ENCODE assay signal across 8 mouse cellular contexts in genomic region chr7:16404315-16405072, GRCm38 (mm10). TPM values are rescaled to one million over a fixed set of nuclear protein-coding genes. Genes with fewer than 3 reads are reported as not detected.
DNase-seq lines count a peak whose midpoint lies in the region; ATAC-seq and TF ChIP-seq lines count a peak whose summit lies in the region.

No protein-coding gene starts in this region.

- H3K4me2 ChIP-seq in forebrain, embryonic 12.5 days, result peak overlapping the region; percentile 24
- peak overlapping the region; percentile 31 for H3K4me2 ChIP-seq in limb, embryonic 14.5 days (replicated peaks; ENCODE audit: low read depth, low read length, severe bottlenecking)

- peak overlapping the region; percentile 57 for H3ac ChIP-seq in C2C12 (ENCODE audit: control insufficient read depth, insufficient read length, low read depth)

- no peaks in the 10 kb centered on the region for H3K27me3 ChIP-seq in C2C12 (ENCODE audit: control insufficient read depth, insufficient read depth, insufficient read length)
- no peaks in the 10 kb centered on the region for H3K27me3 ChIP-seq in forebrain, embryonic 12.5 days
- no peaks in the 10 kb centered on the region for H3K27me3 ChIP-seq in limb, embryonic 14.5 days (ENCODE audit: control insufficient read depth, insufficient read depth, low read length)

- 85% methylated on average over 3 of the region's 3 CpGs for WGBS in forebrain, embryonic 12.5 days
- WGBS in limb, embryonic 14.5 days, result 87% methylated on average over 3 of the region's 3 CpGs
- 59% methylated on average over 3 of the region's 3 CpGs for WGBS in olfactory bulb, adult 2 months

- peaks cover 17% of the 10 kb centered on the region for H3K36me3 ChIP-seq in C2C12 (ENCODE audit: control insufficient read depth, insufficient read depth)
- H3K36me3 ChIP-seq in forebrain, embryonic 12.5 days (replicated peaks), result peaks cover 10% of the 10 kb centered on the region
- no peaks in the 10 kb centered on the region for H3K36me3 ChIP-seq in limb, embryonic 14.5 days (ENCODE audit: control insufficient read depth, insufficient read depth, low read length)

- peaks cover 60% of the 10 kb centered on the region for H3K79me3 ChIP-seq in C2C12 (ENCODE audit: low read depth)

- H3K9me3 ChIP-seq in forebrain, embryonic 12.5 days, result no peaks in the 10 kb centered on the region
- no peaks in the 10 kb centered on the region for H3K9me3 ChIP-seq in limb, embryonic 14.5 days (ENCODE audit: control insufficient read depth, low read length)

- H3K79me2 ChIP-seq in C2C12 (ENCODE audit: control insufficient read depth, insufficient read depth), result peaks cover 82% of the 10 kb centered on the region

- no peak for DNase-seq in gastrocnemius, adult 2 months
- DNase-seq in gastrocnemius, adult 18-20 months (ENCODE audit: low spot score), result no peak
- no peak for DNase-seq in limb, embryonic 14.5 days (ENCODE audit: low spot score)
- no peak for DNase-seq in urinary bladder, postnatal 25 days (ENCODE audit: low spot score)
- no peak for DNase-seq in testis, postnatal 10 days (ENCODE audit: low spot score)

- TF ChIP-seq POLR2A in limb, embryonic 14.5 days (IDR thresholded peaks at IDR 0.05; ENCODE audit: borderline replicate concordance, extremely low read depth, insufficient read depth, insufficient read length), result no peak
- no peak for TF ChIP-seq POLR2A in olfactory bulb, adult 2 months (IDR thresholded peaks at IDR 0.05; ENCODE audit: insufficient read depth, low read depth, low read length)

- H3K4me3 ChIP-seq in gastrocnemius, adult 2 months, result peak overlapping the region; percentile 63
- H3K4me3 ChIP-seq in C2C12 (ENCODE audit: insufficient read depth, poor library complexity, severe bottlenecking), result no peak overlapping the region
- no peak overlapping the region for H3K4me3 ChIP-seq in forebrain, embryonic 12.5 days (replicated peaks)
- no peak overlapping the region for H3K4me3 ChIP-seq in limb, embryonic 14.5 days (replicated peaks; ENCODE audit: low read length)
- no peak overlapping the region for H3K4me3 ChIP-seq in olfactory bulb, adult 2 months (ENCODE audit: insufficient read depth, low read depth, low read length)

- H3K4me1 ChIP-seq in forebrain, embryonic 12.5 days, result peaks cover 34% of the 10 kb centered on the region
- peaks cover 30% of the 10 kb centered on the region for H3K4me1 ChIP-seq in limb, embryonic 14.5 days (ENCODE audit: control insufficient read depth, insufficient read depth, low read length)
- H3K4me1 ChIP-seq in olfactory bulb, adult 2 months (ENCODE audit: control insufficient read depth, insufficient read depth, low read length), result peaks cover 20% of the 10 kb centered on the region

- intact Hi-C loops in gastrocnemius, adult 2 months (cut with DNase I), result no loop called here

- peak overlapping the region; percentile 25 for H3K9ac ChIP-seq in forebrain, embryonic 12.5 days
- 0 out of 2 replicates have a peak overlapping the region, but pooled peaks have one; percentile 29 for H3K9ac ChIP-seq in limb, embryonic 14.5 days (ENCODE audit: low read depth, low read length, severe bottlenecking)

- ATAC-seq in forebrain, embryonic 12.5 days (ENCODE audit: low FRiP score), result no peak
- ATAC-seq in limb, embryonic 14.5 days (ENCODE audit: low FRiP score, low read depth), result no peak

- peak overlapping the region; percentile 100 for H3K27ac ChIP-seq in gastrocnemius, adult 2 months
- peak overlapping the region; percentile 50 for H3K27ac ChIP-seq in forebrain, embryonic 12.5 days
- H3K27ac ChIP-seq in limb, embryonic 14.5 days (replicated peaks; ENCODE audit: low read depth, low read length), result peak overlapping the region; percentile 81
- peak overlapping the region; percentile 89 for H3K27ac ChIP-seq in olfactory bulb, adult 2 months (ENCODE audit: insufficient read depth, low read depth, low read length)

- no peak for TF ChIP-seq CTCF in gastrocnemius, adult 2 months (IDR thresholded peaks at IDR 0.05)
- no peak for TF ChIP-seq CTCF in C2C12 (IDR thresholded peaks at IDR 0.05; ENCODE audit: control insufficient read depth, insufficient read depth, insufficient read length)
- TF ChIP-seq CTCF in olfactory bulb, adult 2 months (IDR thresholded peaks at IDR 0.05; ENCODE audit: insufficient read depth, low read depth, low read length), result no peak

TF ChIP-seq in C2C12, 6 proteins besides CTCF, POLR2A, EP300 and RAD21:
- TF ChIP-seq CEBPB (IDR thresholded peaks at IDR 0.05; ENCODE audit: low read depth) (no peak), USF1 (IDR thresholded peaks at IDR 0.05; ENCODE audit: low read depth) (no peak), MYOD1 (IDR thresholded peaks at IDR 0.05; ENCODE audit: control insufficient read depth, insufficient read length, low read depth) (no peak), MYOG (IDR thresholded peaks at IDR 0.05; ENCODE audit: control insufficient read depth, extremely low read depth, insufficient read length) (no peak), MAX (IDR thresholded peaks at IDR 0.05) (no peak), FOSL1 (IDR thresholded peaks at IDR 0.05; ENCODE audit: insufficient read depth, low read length, poor library complexity, severe bottlenecking) (no peak)
TF ChIP-seq in C2C12: peak in this region for 0.

RNA-seq across cellular contexts. Expression of gene Zc3h4, which starts 3.8 kb away (rescaled TPM):
- total RNA-seq in gastrocnemius, adult 2 months (2021), result 10 to 100 TPM; 29.9 to 32.0 TPM
- total RNA-seq in gastrocnemius, adult 18-20 months (2021), result 10 to 100 TPM; 27.7 to 28.6 TPM
- 29.8 TPM for polyA plus RNA-seq in C2C12 (2012; fragmentation: generic; extraction: Trizol)
- polyA plus RNA-seq in forebrain, embryonic 12.5 days (2016; fragmentation: Nextera tagmentation; extraction: Ambion mirVana), result 25.5 and 27.0 TPM in 2 replicates
- polyA plus RNA-seq in limb, embryonic 14.5 days (2012; rRNA removed), result 49.1 and 57.6 TPM in 2 replicates
- polyA plus RNA-seq in limb, embryonic 14.5 days (2014; fragmentation: Nextera tagmentation; extraction: Ambion mirVana), result 15.7 and 18.9 TPM in 2 replicates
- 372 TPM in 1 of 2 replicates, not detected in the other for polyA plus RNA-seq in olfactory bulb, adult 2 months (2012; ENCODE audit: insufficient read depth, insufficient read length, low replicate concordance, missing spikeins)

RNA-seq across cellular contexts. Expression of gene Sae1, which starts 16.9 kb away (rescaled TPM):
- total RNA-seq in gastrocnemius, adult 2 months (2021), result 10 to 100 TPM; 21.6 to 34.8 TPM
- 10 to 100 TPM; 25.3 to 30.6 TPM for total RNA-seq in gastrocnemius, adult 18-20 months (2021)
- polyA plus RNA-seq in C2C12 (2012; fragmentation: generic; extraction: Trizol), result 218 TPM
- 403 and 415 TPM in 2 replicates for polyA plus RNA-seq in forebrain, embryonic 12.5 days (2016; fragmentation: Nextera tagmentation; extraction: Ambion mirVana)
- polyA plus RNA-seq in limb, embryonic 14.5 days (2012; rRNA removed), result 143 and 172 TPM in 2 replicates
- polyA plus RNA-seq in limb, embryonic 14.5 days (2014; fragmentation: Nextera tagmentation; extraction: Ambion mirVana), result 273 and 289 TPM in 2 replicates
- polyA plus RNA-seq in olfactory bulb, adult 2 months (2012; ENCODE audit: insufficient read depth, insufficient read length, low replicate concordance, missing spikeins), result not detected in 2 replicates

RNA-seq across cellular contexts. Expression of gene Tmem160, which starts 48.1 kb away (rescaled TPM):
- total RNA-seq in gastrocnemius, adult 2 months (2021), result 10 to 100 TPM; 49.2 to 50.0 TPM
- total RNA-seq in gastrocnemius, adult 18-20 months (2021), result 10 to 100 TPM; 52.0 to 53.2 TPM
- polyA plus RNA-seq in C2C12 (2012; fragmentation: generic; extraction: Trizol), result 81.7 TPM
- 42.4 and 53.1 TPM in 2 replicates for polyA plus RNA-seq in forebrain, embryonic 12.5 days (2016; fragmentation: Nextera tagmentation; extraction: Ambion mirVana)
- 32.8 and 41.6 TPM in 2 replicates for polyA plus RNA-seq in limb, embryonic 14.5 days (2012; rRNA removed)
- 42.7 and 51.3 TPM in 2 replicates for polyA plus RNA-seq in limb, embryonic 14.5 days (2014; fragmentation: Nextera tagmentation; extraction: Ambion mirVana)
- polyA plus RNA-seq in olfactory bulb, adult 2 months (2012; ENCODE audit: insufficient read depth, insufficient read length, low replicate concordance, missing spikeins), result not detected in 2 replicates

Comparison
In these comparisons a context has a peak if more than half of its experiments do, and no peak if none do; other contexts are left out.
1. H3K27ac ChIP-seq: peak in every context shown above with its lines; median percentile 100 in gastrocnemius, adult 2 months; 89 in olfactory bulb, adult 2 months; 81 in limb, embryonic 14.5 days; 50 in forebrain, embryonic 12.5 days.
2. RNA of gene Tmem160, which starts 48.1 kb away (polyA plus RNA-seq): 81.7 TPM in C2C12 (single experiment), 42.4 to 53.1 TPM in forebrain, embryonic 12.5 days and 32.8 to 51.3 TPM in limb, embryonic 14.5 days; not detected in olfactory bulb, adult 2 months; every median in the first group is over 10 times any median in the second.